ENCODE assay signal across 8 mouse cellular contexts in genomic region chr2:34372305-34373301, GRCm38 (mm10). TPM values are rescaled to one million over a fixed set of nuclear protein-coding genes. Genes with fewer than 3 reads are reported as not detected.
DNase-seq lines count a peak whose midpoint lies in the region; ATAC-seq and TF ChIP-seq lines count a peak whose summit lies in the region.

Pbx3 (minus strand) TSS chr2:34373142.

- H3K9me3 ChIP-seq in CH12.LX (replicated peaks; ENCODE audit: low read length) = no peaks in the 10 kb centered on the region
- H3K9me3 ChIP-seq in forebrain, embryonic 12.5 days = no peaks in the 10 kb centered on the region
- H3K9me3 ChIP-seq in liver, postnatal 0 days (ENCODE audit: low read length) = no peaks in the 10 kb centered on the region
- no peaks in the 10 kb centered on the region for H3K9me3 ChIP-seq in neural tube, embryonic 14.5 days (ENCODE audit: control insufficient read depth, low read length)

- TF ChIP-seq CTCF in CH12.LX (conservative IDR thresholded peaks at IDR 0.05 in 1 of 2, IDR thresholded peaks at IDR 0.05 in 1 of 2; ENCODE audit: low read depth in 2 of 2, low read length in 2 of 2) = no peak
- TF ChIP-seq CTCF in liver, postnatal 0 days (IDR thresholded peaks at IDR 0.05; ENCODE audit: low read depth) = no peak

- peak within 1 kb of the TSS; percentile 64 for H3K27ac ChIP-seq in CH12.LX (ENCODE audit: insufficient read depth, low read depth)
- H3K27ac ChIP-seq in forebrain, embryonic 12.5 days = peak within 1 kb of the TSS; percentile 99
- H3K27ac ChIP-seq in liver, postnatal 0 days (ENCODE audit: low read depth) = peak within 1 kb of the TSS; percentile 97
- peak within 1 kb of the TSS; percentile 96 for H3K27ac ChIP-seq in neural tube, embryonic 14.5 days (ENCODE audit: low read depth, low read length)

- in situ Hi-C loops in CH12.LX (cut with MboI; ENCODE audit: low pct_ligation_motif_present, low pct_unique_long_range_greater_than_20kb, low sequenced_read_pairs) = no loop called here

- no peak for TF ChIP-seq RAD21 in CH12.LX (IDR thresholded peaks at IDR 0.05; ENCODE audit: low read depth, low read length)

- H3K4me3 ChIP-seq in CH12.LX (replicated peaks in 1 of 3; ENCODE audit: low read depth in 2 of 3, low read length in 2 of 3, poor library complexity in 1 of 3) = peak within 1 kb of the TSS; percentile 49 to 83 (median 73)
- peak within 1 kb of the TSS; percentile 84 for H3K4me3 ChIP-seq in forebrain, embryonic 12.5 days (replicated peaks)
- H3K4me3 ChIP-seq in liver, postnatal 0 days (ENCODE audit: low read depth, low read length) = peak within 1 kb of the TSS; percentile 84
- peak within 1 kb of the TSS; percentile 88 for H3K4me3 ChIP-seq in neural tube, embryonic 14.5 days (ENCODE audit: low read depth, low read length)

- no peaks in the 10 kb centered on the region for H3K79me2 ChIP-seq in CH12.LX (replicated peaks; ENCODE audit: control insufficient read depth, extremely low read depth, insufficient read depth, poor library complexity, severe bottlenecking)

- H3K4me1 ChIP-seq in CH12.LX (ENCODE audit: control insufficient read depth in 1 of 2, insufficient read depth in 2 of 2) = peaks cover 5 to 10% of the 10 kb centered on the region in 2 experiments
- peaks cover 28% of the 10 kb centered on the region for H3K4me1 ChIP-seq in forebrain, embryonic 12.5 days
- peaks cover 15% of the 10 kb centered on the region for H3K4me1 ChIP-seq in liver, postnatal 0 days (ENCODE audit: insufficient read depth)
- H3K4me1 ChIP-seq in neural tube, embryonic 14.5 days (ENCODE audit: control insufficient read depth, insufficient read depth, low read length) = peaks cover 8% of the 10 kb centered on the region; the same call in 1 of the 2 replicates

- no peak for TF ChIP-seq EP300 in CH12.LX (IDR thresholded peaks at IDR 0.05; ENCODE audit: low read length)
- no peak for TF ChIP-seq EP300 in liver, postnatal 0 days (IDR thresholded peaks at IDR 0.05; ENCODE audit: low read depth)

- ATAC-seq in forebrain, embryonic 12.5 days (ENCODE audit: low FRiP score) = peak; percentile 94
- peak; percentile 90 for ATAC-seq in liver, postnatal 0 days
- peak; percentile 92 for ATAC-seq in neural tube, embryonic 14.5 days (ENCODE audit: low read depth)

- intact Hi-C loops in heart, postnatal 10 days (cut with DNase I) = loop anchor here (2.0 to 10.0 kb wide), 4 partner anchors 34 to 620 kb away; partner anchors contain the start of gene Mapkap1

- dilution Hi-C loops in CH12.LX (cut with MboI; ENCODE audit: extremely low pct_ligation_motif_present, extremely low pct_unique_long_range_greater_than_20kb, low sequenced_read_pairs) = no loop called here

- under 1% methylated on average over 68 of the region's 102 CpGs for WGBS in forebrain, embryonic 12.5 days
- WGBS in large intestine, adult 2 months = 1% methylated on average over 97 of the region's 102 CpGs
- WGBS in liver, postnatal 0 days (ENCODE audit: insufficient replicate concordance) = under 1% methylated on average over 47 of the region's 102 CpGs
- WGBS in neural tube, embryonic 14.5 days = under 1% methylated on average over 46 of the region's 102 CpGs

- peaks cover 15% of the 10 kb centered on the region for H3K27me3 ChIP-seq in CH12.LX (replicated peaks)
- peaks cover 16% of the 10 kb centered on the region; the same call in 1 of the 2 replicates for H3K27me3 ChIP-seq in forebrain, embryonic 12.5 days
- H3K27me3 ChIP-seq in liver, postnatal 0 days (ENCODE audit: insufficient read depth, low read length) = peaks cover 5% of the 10 kb centered on the region; the same call in 1 of the 2 replicates
- no peaks in the 10 kb centered on the region for H3K27me3 ChIP-seq in neural tube, embryonic 14.5 days (ENCODE audit: control insufficient read depth, insufficient read depth, low read length)

- peak; percentile 92 for DNase-seq in CH12.LX (ENCODE audit: extremely low read depth)
- DNase-seq in c-Kit-positive CD71-positive TER-119-negative erythroid progenitor cells, embryonic 14.5 days (ENCODE audit: low read depth) = peak; percentile 92
- peak; percentile 97 to 98 for DNase-seq in heart, postnatal 10 days
- DNase-seq in large intestine, adult 2 months (ENCODE audit: low read depth, low spot score) = peak; percentile 82
- DNase-seq in liver, postnatal 0 days = peak; percentile 98
- peak; percentile 99 for DNase-seq in testis, postnatal 10 days (ENCODE audit: low spot score)

- no peaks in the 10 kb centered on the region for H3K36me3 ChIP-seq in CH12.LX (replicated peaks in 1 of 2; ENCODE audit: control insufficient read depth in 1 of 2, insufficient read depth in 1 of 2, low read length in 1 of 2)
- H3K36me3 ChIP-seq in forebrain, embryonic 12.5 days (replicated peaks) = no peaks in the 10 kb centered on the region
- no peaks in the 10 kb centered on the region for H3K36me3 ChIP-seq in liver, postnatal 0 days (replicated peaks; ENCODE audit: insufficient read depth, low read length)
- no peaks in the 10 kb centered on the region for H3K36me3 ChIP-seq in neural tube, embryonic 14.5 days (ENCODE audit: control insufficient read depth, insufficient read depth, low read length)

- peak; percentile 86 for TF ChIP-seq POLR2A in CH12.LX (IDR thresholded peaks at IDR 0.05; ENCODE audit: low read depth, low read length)

- peak within 1 kb of the TSS; percentile 92 for H3K9ac ChIP-seq in CH12.LX (ENCODE audit: insufficient read depth, low read depth)
- peak within 1 kb of the TSS; percentile 98 for H3K9ac ChIP-seq in forebrain, embryonic 12.5 days
- peak within 1 kb of the TSS; percentile 91 for H3K9ac ChIP-seq in liver, postnatal 0 days (replicated peaks)
- H3K9ac ChIP-seq in neural tube, embryonic 14.5 days (replicated peaks; ENCODE audit: low read depth, low read length) = peak within 1 kb of the TSS; percentile 95

- H3K4me2 ChIP-seq in CH12.LX (ENCODE audit: insufficient read depth, low read depth, poor library complexity, severe bottlenecking) = peak within 1 kb of the TSS; percentile 46
- H3K4me2 ChIP-seq in forebrain, embryonic 12.5 days = peak within 1 kb of the TSS; percentile 95
- H3K4me2 ChIP-seq in liver, postnatal 0 days (ENCODE audit: low read depth, low read length) = peak within 1 kb of the TSS; percentile 95
- H3K4me2 ChIP-seq in neural tube, embryonic 14.5 days (ENCODE audit: low read depth, low read length) = peak within 1 kb of the TSS; percentile 97

TF ChIP-seq in CH12.LX, 34 proteins besides CTCF, POLR2A, EP300 and RAD21:
- TF ChIP-seq BHLHE40 (IDR thresholded peaks at IDR 0.05; ENCODE audit: low read depth, low read length) = no peak
- TF ChIP-seq NRF1 (IDR thresholded peaks at IDR 0.05; ENCODE audit: low read depth, low read length) = peak; percentile 16; the same call in 1 of the 2 replicates
- no peak for TF ChIP-seq MYC (IDR thresholded peaks at IDR 0.05; ENCODE audit: low read depth, low read length)
- TF ChIP-seq POLR2AphosphoS2 (IDR thresholded peaks at IDR 0.05; ENCODE audit: low read depth, low read length) = no peak
- TF ChIP-seq CHD2 (IDR thresholded peaks at IDR 0.05; ENCODE audit: low read length) = peak; percentile 56; the same call in 1 of the 2 replicates
- TF ChIP-seq ZC3H11A (IDR thresholded peaks at IDR 0.05; ENCODE audit: low read depth, low read length) = no peak
- no peak for TF ChIP-seq RCOR1 (conservative IDR thresholded peaks at IDR 0.05; ENCODE audit: low read depth, low read length)
- peak; percentile 38; the same call in 1 of the 2 replicates for TF ChIP-seq HCFC1 (IDR thresholded peaks at IDR 0.05; ENCODE audit: low read depth, low read length)
- TF ChIP-seq USF1 (IDR thresholded peaks at IDR 0.05; ENCODE audit: low read depth, low read length) = no peak
- TF ChIP-seq NELFE (IDR thresholded peaks at IDR 0.05; ENCODE audit: low read depth, low read length) = peak; percentile 79
- TF ChIP-seq KAT2A (IDR thresholded peaks at IDR 0.05; ENCODE audit: insufficient replicate concordance, low read length) = no peak
- peak; percentile 83 for TF ChIP-seq TCF12 (IDR thresholded peaks at IDR 0.05; ENCODE audit: low read depth, low read length)
- no peak; the same call in 1 of the 2 replicates for TF ChIP-seq SIN3A (IDR thresholded peaks at IDR 0.05; ENCODE audit: low read length)
- no peak for TF ChIP-seq JUND (conservative IDR thresholded peaks at IDR 0.05; ENCODE audit: low read depth, low read length)
- TF ChIP-seq E2F4 (IDR thresholded peaks at IDR 0.05; ENCODE audit: insufficient replicate concordance, low read depth, low read length) = no peak
- peak; percentile 94 for TF ChIP-seq MAZ (IDR thresholded peaks at IDR 0.05; ENCODE audit: low read depth, low read length)
- TF ChIP-seq MAX (IDR thresholded peaks at IDR 0.05; ENCODE audit: low read length) = peak; percentile 74
- peak; percentile 45 for TF ChIP-seq MXI1 (IDR thresholded peaks at IDR 0.05; ENCODE audit: low read depth, low read length)
- no peak for TF ChIP-seq TBP (conservative IDR thresholded peaks at IDR 0.05; ENCODE audit: low read depth, low read length)
- no peak; the same call in 1 of the 2 replicates for TF ChIP-seq UBTF (IDR thresholded peaks at IDR 0.05; ENCODE audit: low read depth, low read length)
- TF ChIP-seq PAX5 (IDR thresholded peaks at IDR 0.05; ENCODE audit: low read length) = no peak
- no peak for TF ChIP-seq JUN (IDR thresholded peaks at IDR 0.05; ENCODE audit: insufficient read depth, low read depth, low read length)
- TF ChIP-seq ZNF384 (IDR thresholded peaks at IDR 0.05; ENCODE audit: low read depth, low read length) = no peak
- no peak for TF ChIP-seq ZMIZ1 (IDR thresholded peaks at IDR 0.05; ENCODE audit: low read depth, low read length)
- TF ChIP-seq ETS1 (conservative IDR thresholded peaks at IDR 0.05; ENCODE audit: low read depth, low read length) = no peak
- peak; percentile 12; the same call in 1 of the 2 replicates for TF ChIP-seq ELF1 (IDR thresholded peaks at IDR 0.05; ENCODE audit: low read depth, low read length)
- TF ChIP-seq CHD1 (IDR thresholded peaks at IDR 0.05; ENCODE audit: low read depth, low read length) = no peak
- 0 out of 2 replicates have a peak, but pooled peaks have one; percentile 10 for TF ChIP-seq IRF4 (IDR thresholded peaks at IDR 0.05; ENCODE audit: low read depth, low read length)

RNA-seq across cellular contexts. Expression of gene Pbx3, which starts in this region (rescaled TPM):
- total RNA-seq in CH12.LX (2012; rRNA removed) = 5.8 and 5.9 TPM in 2 replicates
- total RNA-seq in CH12.LX (2014; rRNA removed) = 3.8 and 4.5 TPM in 2 replicates
- polyA plus RNA-seq in CH12.LX (2012; ENCODE audit: insufficient read length, low read depth) = 6.6 and 8.1 TPM in 2 replicates
- 59.1 and 61.0 TPM in 2 replicates for polyA plus RNA-seq in forebrain, embryonic 12.5 days (2016; fragmentation: Nextera tagmentation; extraction: Ambion mirVana)
- 10 to 100 TPM; 16.2 to 17.2 TPM for total RNA-seq in heart, postnatal 10 days (2021)
- polyA plus RNA-seq in large intestine, adult 2 months (2012; rRNA removed) = 5.1 and 5.2 TPM in 2 replicates
- 2.8 and 3.1 TPM in 2 replicates for polyA plus RNA-seq in liver, postnatal 0 days (2015; fragmentation: Nextera tagmentation; extraction: Ambion mirVana)
- 157 and 177 TPM in 2 replicates for polyA plus RNA-seq in neural tube, embryonic 14.5 days (2014; fragmentation: Nextera tagmentation; extraction: Ambion mirVana)

Comparison
In these comparisons a context has a peak if more than half of its experiments do, and no peak if none do; other contexts are left out.
1. Peak in every context shown above with its lines: DNase-seq, ATAC-seq, H3K4me3 ChIP-seq and H3K27ac ChIP-seq.
2. H3K4me2 ChIP-seq: peak in every context shown above with its lines; median percentile 97 in neural tube, embryonic 14.5 days; 95 in forebrain, embryonic 12.5 days; 95 in liver, postnatal 0 days; 46 in CH12.LX.